Mouse (Mus musculus) brain, embryonic 14.5 days (tissue): ENCODE results near the gene Cdk5rap3. TPM values are rescaled to one million over a fixed set of nuclear protein-coding genes. Genes with fewer than 3 reads are reported as not detected.

Experiments used
- DNase-seq: peaks from one replicate; pipeline ENCODE4 v3.0.0-alpha.2; 2011; ENCODE audit warnings: low read depth
- CTCF ChIP-seq: fragments of 200-500 bp; IDR thresholded peaks from 2 replicates; pipeline ENCODE4 v1.5.1; 2012; ENCODE audit warnings: inconsistent platforms, mild to moderate bottlenecking, moderate library complexity, borderline replicate concordance; ENCODE audit not compliant: insufficient read depth, insufficient read length; ENCODE audit errors: extremely low read depth
- POLR2A ChIP-seq: fragments of 200-500 bp; IDR thresholded peaks from 2 replicates; pipeline ENCODE4 v1.6.1; 2012; ENCODE audit warnings: mild to moderate bottlenecking, inconsistent platforms, borderline replicate concordance; ENCODE audit not compliant: poor library complexity, insufficient read depth, insufficient read length, severe bottlenecking; ENCODE audit errors: extremely low read depth
- polyA plus RNA-seq: library from polyadenylated mRNA; depleted of rRNA; stranded (reverse); fragments of >200 nt; gene quantifications from 2 replicates; pipeline ENCODE4 v1.2.3, GENCODE M21; 2012

Cdk5rap3 gene
- polyA plus RNA-seq, 1 experiment = 71.6 TPM

DNA sequence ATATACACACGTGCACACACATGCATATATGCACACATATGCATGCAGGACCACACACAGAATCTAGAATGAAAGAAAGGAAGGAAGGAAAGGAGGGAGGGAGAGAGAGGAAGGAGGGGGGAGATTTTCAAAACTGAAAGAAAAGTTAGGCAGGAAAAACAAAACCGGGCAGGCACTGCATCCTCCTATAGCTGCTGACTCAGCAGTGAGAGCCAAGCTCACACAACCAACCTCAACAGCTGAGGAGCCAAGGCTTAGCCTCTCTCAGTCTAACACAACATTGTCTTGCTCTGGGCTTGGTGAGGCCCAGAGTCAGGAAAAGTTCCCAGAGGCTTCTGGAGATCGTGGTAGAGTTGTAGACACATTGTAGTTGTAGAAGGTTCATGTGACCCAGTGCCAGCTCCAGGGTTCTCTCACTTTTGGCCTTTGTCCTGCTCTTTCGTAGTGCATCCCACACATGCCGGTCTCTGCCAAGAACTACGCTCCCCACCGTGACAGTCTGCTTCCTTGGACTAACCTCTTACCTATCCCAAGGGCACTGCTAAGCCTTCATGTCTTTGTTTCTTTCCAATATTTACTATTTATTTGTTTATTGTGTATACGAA is 29.3 kb downstream of the Cdk5rap3 start:
- TF ChIP-seq CTCF (no peak), POLR2A (no peak)
- no peak for DNase-seq

DNA sequence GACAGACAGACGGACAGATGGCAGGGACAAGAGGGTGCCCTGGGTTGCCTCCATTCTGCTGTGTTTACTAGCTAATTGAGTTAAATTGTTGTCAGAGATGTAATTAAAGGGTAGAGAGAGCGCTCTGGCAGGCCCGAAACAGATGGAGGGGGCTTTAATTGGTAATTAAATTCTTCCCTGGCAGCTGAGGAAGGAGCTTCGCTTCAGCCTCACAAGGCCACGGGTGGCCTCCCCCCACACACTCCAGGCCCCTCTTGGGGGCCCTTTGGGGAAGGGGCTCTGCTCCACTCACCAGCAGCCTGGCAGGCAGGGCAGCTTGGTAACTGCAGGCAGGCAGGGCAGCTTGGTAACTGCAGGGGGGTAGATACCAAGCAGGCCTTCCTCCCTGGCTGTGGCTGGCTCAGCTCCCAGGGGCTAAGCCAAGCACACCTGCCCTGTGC is 30.4 kb downstream of the Cdk5rap3 start:
- peak; percentile 97 for DNase-seq
- TF ChIP-seq POLR2A (no peak), CTCF (no peak)

DNA sequence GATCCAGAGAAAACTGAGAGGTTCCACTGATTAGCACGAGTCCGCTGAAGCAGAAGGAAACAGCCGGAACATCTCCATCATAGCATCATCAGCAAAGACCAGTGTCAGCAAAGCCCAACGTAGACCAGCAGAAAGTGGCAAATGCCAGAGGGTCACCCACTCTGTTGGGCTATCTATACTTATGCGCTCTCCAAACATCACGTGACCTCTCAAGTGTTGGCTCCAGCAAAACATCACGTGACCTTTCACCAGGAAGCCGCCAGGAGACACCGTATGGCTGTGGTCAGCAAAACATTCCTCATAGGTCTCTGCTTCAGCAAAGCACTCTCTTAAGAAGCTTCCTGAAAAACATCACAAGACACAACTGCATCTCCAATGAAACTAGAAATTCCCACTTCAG is 36.0 kb downstream of the Cdk5rap3 start:
- no peak for DNase-seq
- TF ChIP-seq POLR2A (no peak), CTCF (no peak)

DNA sequence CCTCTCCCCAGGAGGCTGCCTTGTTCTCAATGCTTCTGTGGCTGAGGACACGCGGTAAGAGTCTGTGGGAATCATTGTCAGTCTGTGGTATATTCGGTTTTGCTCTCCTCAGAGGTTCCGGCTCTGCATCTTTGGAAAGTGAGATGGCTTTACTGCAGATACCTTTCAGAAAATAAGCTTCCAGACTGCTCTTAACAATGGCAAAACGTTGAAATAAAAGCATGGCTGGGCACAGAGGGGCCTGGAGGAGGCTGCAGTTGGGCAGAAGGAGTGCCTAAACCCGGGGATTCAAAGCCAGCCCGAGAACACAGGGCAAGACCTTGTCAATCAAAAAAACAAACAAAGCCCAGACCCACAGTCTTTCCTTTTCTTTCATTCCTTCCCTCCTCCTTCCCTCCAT is 36.9 kb downstream of the Cdk5rap3 start:
- peak; percentile 54 for DNase-seq
- TF ChIP-seq POLR2A = no peak
- no peak for TF ChIP-seq CTCF

DNA sequence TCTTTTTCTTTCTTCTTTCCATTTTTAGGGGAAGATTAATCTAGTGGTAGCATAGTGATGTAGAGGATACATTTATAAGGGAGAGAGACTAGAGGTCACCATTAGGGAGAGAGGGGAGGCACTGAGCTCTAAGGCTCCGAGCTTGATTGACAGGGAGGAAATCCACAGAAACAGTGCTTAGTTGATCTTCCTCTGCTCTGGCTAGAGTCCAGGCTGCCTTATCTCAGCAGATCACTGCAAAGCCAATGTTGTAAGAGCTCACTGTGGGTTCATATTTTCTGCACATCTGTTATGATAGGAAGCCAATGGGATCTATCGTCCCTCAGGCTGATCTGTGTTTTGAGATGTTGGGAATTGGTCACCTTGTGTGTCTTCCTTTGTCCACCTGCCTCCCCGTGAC is 37.6 kb downstream of the Cdk5rap3 start:
- TF ChIP-seq POLR2A = no peak
- no peak for TF ChIP-seq CTCF
- DNase-seq = no peak

DNA sequence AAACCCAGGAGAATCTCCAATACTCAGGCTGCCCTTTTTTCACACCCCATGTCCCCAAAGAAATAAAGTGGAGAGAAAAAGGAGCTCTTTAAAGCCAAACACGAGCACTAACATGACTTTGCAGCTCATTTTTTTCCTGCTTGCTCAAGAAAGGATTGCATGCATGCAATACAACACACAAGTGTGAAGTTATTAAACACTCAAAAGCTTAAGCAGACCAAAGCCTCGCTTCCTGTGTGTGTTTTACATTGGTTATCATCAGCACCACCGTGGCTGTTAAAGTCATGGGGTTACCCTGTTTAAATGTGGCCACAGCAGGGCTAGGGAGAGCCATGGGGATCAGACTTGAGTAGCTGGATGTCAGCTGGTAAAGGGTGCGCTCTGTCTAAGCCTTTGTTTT is 39.2 kb downstream of the Cdk5rap3 start:
- DNase-seq = no peak
- TF ChIP-seq CTCF (no peak), POLR2A (no peak)

DNA sequence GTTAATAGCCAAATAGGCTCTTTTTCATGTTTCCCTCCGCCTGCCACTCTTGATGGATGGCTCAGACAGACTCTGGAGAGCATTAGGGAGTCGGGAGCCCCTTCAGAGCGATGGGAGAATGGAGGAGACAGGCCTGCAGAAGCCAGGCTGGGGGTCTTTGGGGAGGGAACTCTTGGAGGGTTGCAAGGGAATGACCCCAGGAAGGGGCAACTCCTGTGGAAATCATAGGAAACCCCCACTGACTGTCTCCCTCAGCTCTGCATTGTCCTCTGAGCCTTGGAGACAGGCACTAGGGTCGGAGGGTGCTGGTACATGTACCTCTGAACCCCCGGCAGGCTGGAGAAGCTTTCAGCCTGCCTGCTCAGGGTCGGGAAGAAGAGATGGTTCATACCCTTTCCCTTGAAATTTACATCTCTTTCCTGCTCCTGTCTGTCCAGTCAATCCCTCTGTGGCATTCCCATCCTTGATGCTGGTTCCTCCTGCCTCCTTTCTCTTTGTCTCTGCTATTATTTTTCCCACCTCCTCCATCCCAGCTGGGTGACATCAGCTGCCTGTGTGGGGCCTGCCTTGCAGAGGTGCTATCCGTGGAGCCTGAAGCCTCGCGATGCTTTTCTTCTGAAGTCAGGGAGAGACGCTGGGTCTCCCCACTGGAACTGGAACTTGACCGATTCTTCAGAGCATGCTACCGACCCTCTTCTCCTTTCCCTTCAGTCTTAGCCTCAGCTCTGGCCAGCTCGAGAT is 39.8 kb downstream of the Cdk5rap3 start:
- TF ChIP-seq POLR2A (no peak), CTCF (no peak)
- peak; percentile 85 for DNase-seq

DNA sequence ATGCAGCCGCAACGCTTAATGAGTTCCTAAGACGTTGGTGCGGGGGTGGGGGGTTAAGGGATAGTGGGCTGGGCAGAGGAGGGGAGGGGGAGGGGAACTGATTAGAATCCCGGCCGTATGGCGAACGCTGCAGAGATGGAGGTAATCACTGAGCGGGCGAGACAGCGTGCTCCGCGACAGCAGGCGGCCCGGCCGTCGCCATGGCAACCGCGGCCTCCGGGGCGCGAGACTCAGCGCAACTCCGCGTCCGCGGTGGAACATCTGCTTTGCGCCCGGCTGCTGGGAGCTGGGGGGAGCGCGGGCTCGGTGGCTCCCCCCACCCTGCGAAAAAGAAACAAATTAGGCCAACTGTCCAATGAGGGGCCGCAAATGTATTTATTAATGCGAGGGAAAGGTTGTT is 40.6 kb downstream of the Cdk5rap3 start:
- peak; percentile 99 for DNase-seq
- TF ChIP-seq CTCF (no peak), POLR2A (peak; percentile 6; the same call in 1 of the 2 replicates)

DNA sequence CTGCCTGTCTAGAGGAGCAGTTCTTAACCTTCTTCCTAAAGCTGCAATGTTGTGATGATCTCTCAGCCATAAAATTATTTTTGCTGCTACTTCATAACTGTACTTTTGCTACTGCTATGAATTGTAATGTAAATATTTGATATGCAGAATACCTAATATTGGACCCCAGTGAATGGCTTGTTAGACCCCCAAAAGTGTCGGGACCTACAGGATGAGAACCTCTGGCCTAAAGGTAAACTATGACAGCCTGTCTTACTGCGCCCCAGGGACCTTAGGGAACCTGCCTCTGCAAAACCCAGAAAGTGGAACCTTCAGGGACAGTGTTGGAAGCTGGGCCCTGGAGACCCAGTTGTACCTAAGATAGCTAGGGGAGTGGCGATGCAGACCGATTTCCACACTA is 41.0 kb downstream of the Cdk5rap3 start:
- TF ChIP-seq CTCF = no peak
- no peak for TF ChIP-seq POLR2A
- no peak for DNase-seq

DNA sequence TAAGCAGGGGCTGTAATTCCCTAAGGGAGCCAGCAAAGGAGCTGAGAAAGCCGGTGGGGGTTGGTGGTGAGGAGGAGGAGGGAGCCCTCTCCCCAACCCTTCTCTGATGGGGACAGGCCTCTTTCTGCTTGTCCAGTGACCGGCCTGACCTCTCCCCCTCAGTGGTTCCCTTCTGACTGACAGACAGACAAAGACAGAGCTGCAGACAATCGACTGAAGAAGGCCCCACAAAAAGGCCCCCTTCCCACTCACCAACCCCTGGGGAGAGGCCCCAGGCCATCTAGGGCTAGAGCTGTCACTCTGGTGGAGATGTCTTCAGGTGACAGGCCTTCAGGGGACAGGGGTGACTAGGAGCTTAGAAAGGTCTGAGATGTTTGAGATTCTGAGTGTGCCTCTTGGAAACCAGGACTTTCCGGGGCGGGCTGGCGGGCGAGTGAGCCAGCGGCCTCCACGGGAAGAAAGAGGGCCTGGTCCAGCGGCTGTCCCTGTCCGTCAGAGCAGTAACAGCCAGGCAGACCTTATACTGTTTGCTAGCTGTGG is 42.6 kb downstream of the Cdk5rap3 start:
- DNase-seq = peak; percentile 68
- no peak for TF ChIP-seq POLR2A
- no peak for TF ChIP-seq CTCF

DNA sequence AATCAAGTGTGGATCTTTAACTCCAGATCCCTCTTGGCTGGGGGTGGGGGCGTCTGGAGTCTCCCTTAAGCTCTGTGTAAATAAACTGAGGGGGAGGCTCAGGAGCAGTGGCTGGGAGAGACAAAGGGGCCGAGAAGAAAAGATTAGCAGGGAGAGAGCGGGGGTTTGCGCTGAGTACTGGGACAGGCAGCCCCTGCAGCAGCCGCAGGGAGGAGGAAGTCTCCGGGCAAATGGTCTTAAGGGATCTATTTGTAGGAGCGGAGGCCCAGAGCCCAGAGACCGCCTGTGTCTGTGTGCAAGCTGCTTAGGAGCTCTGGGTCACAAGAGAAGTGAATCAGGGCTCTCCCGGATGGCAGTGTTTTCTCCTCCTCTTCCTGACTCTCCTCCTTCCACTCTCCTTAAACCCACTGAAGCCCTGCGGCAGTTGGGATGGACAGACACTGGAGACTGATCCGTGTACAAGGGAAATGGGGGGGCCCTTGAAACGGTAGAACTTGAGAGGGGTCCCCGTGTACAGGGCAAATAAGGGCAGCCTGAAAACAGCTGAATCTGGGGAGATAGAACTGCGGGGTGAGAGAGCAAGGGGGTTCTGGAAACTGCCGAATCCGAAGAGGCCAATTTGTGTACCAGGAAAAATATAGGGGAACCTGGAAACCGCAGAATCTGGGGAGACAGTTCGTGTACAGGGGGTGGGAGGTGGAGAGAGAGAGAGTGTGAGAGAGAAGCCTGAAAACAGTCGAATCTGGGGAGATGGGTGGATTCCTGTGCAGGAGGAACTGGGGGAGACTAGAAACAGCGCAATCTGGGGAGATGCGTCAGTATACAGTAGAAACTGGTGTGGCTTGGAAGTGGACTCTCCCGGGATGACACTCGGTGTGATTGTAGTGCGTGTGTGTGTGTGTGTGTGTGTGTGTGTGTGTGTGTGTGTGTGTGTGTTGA is 43.6 kb downstream of the Cdk5rap3 start:
- peak; percentile 91 for DNase-seq
- no peak for TF ChIP-seq CTCF
- 0 out of 2 replicates have a peak, but pooled peaks have one; percentile 26 for TF ChIP-seq POLR2A

DNA sequence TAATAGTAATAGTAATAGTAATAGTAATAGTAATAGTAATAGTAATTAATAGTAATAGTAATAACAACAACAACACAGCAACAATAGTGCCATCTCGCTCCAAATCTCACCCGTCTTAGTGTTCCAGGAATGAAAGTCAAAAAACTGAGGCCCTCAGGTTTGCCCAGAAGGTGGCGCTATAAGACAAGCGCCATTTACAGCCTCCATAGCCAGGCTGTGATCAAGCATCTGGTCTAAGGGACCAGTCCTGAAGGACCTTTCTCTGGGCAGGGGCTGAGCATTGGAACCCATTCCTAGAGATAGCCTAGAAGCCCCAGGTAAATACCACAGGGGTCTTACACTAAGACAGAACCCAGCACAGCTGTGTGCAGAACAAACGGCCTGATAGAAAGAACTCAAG is 49.1 kb downstream of the Cdk5rap3 start:
- peak; percentile 88 for DNase-seq
- TF ChIP-seq POLR2A = no peak
- peak; percentile 92 for TF ChIP-seq CTCF
